24 mouse cellular contexts compared by ENCODE assay signal in genomic region chr2:82119577-82119976, GRCm38 (mm10).
"Had no signal": no experiment of that assay in that cellular context is flagged by ENCODE, and none has a peak within 500 bp of the region (broad histone marks: within the 10 kb centered on the region; RNA-seq: fewer than 3 reads in every experiment).

No protein-coding gene starts in this region.

- ATAC-seq: hindbrain, postnatal 0 days; intestine, embryonic 16.5 days had no signal

- DNase-seq: gastrocnemius, postnatal 14 days; gastrocnemius, postnatal 36 days; heart, adult 11 months; heart, adult 2 months; heart, postnatal 14 days; heart, postnatal 36 days; kidney, adult 11 months; kidney, adult 2 months; kidney, adult 9 months; kidney, postnatal 14 days; kidney, postnatal 36 days; layer of hippocampus, adult 9-11 months; layer of hippocampus, postnatal 36 days; left cerebral cortex, postnatal 4 days had no signal

- H3K9me3 ChIP-seq: heart, embryonic 13.5 days; heart, embryonic 15.5 days; hindbrain, embryonic 13.5 days; kidney, embryonic 15.5 days; limb, embryonic 13.5 days; limb, embryonic 15.5 days had no signal

- H3K36me3 ChIP-seq: heart, embryonic 13.5 days; heart, embryonic 15.5 days; hindbrain, embryonic 13.5 days; kidney, embryonic 15.5 days; limb, embryonic 13.5 days; limb, embryonic 15.5 days had no signal

- H3K4me2 ChIP-seq: heart, embryonic 11.5 days; heart, embryonic 13.5 days; heart, embryonic 15.5 days; hindbrain, embryonic 13.5 days; kidney, embryonic 15.5 days; limb, embryonic 13.5 days; limb, embryonic 15.5 days had no signal

- H3K4me1 ChIP-seq: heart, embryonic 13.5 days; heart, embryonic 15.5 days; hindbrain, embryonic 13.5 days; kidney, embryonic 15.5 days; limb, embryonic 13.5 days; limb, embryonic 15.5 days had no signal

- H3K27me3 ChIP-seq: heart, embryonic 13.5 days; heart, embryonic 15.5 days; hindbrain, embryonic 13.5 days; kidney, embryonic 15.5 days; limb, embryonic 13.5 days; limb, embryonic 15.5 days had no signal

- H3K9ac ChIP-seq: heart, embryonic 13.5 days; heart, embryonic 15.5 days; hindbrain, embryonic 13.5 days; kidney, embryonic 15.5 days; limb, embryonic 13.5 days; limb, embryonic 15.5 days had no signal

- H3K4me3 ChIP-seq: heart, adult 2 months; heart, embryonic 13.5 days; heart, embryonic 15.5 days; hindbrain, embryonic 13.5 days; kidney, embryonic 15.5 days; limb, embryonic 13.5 days; limb, embryonic 15.5 days had no signal

- H3K27ac ChIP-seq: heart, adult 2 months; heart, embryonic 13.5 days; heart, embryonic 15.5 days; hindbrain, embryonic 13.5 days; hindbrain, postnatal 0 days; kidney, embryonic 15.5 days; kidney, postnatal 0 days; limb, embryonic 13.5 days; limb, embryonic 15.5 days had no signal
